Mouse (Mus musculus): ENCODE results near the gene Pih1d2.
A peak's percentile ranks its signal among the peaks of the same experiment; 100 is the strongest.

Pih1d2 gene

GRCm38 (mm10) chr9:50616766-50617603, at the start of gene Pih1d2, which contains the start of gene Nkapd1:
TSS of gene Pih1d2 (plus strand) at chr9:50617321.
TSS of gene Nkapd1 (minus strand) at chr9:50617464.
- peak; percentile 87 for DNase-seq (ENCODE audit: low read depth, low spot score)

- no peak for DNase-seq (ENCODE audit: low read depth, low spot score)
Measured at GRCm38 (mm10) chr9:50567372-50567771, 49.7 kb upstream of the Pih1d2 start.

- DNase-seq (ENCODE audit: low read depth, low spot score) = no peak
Measured at GRCm38 (mm10) chr9:50567881-50568280, 49.2 kb upstream of the Pih1d2 start.

GRCm38 (mm10) chr9:50569599-50570525, 47.3 kb upstream of the Pih1d2 start:
- DNase-seq (ENCODE audit: low read depth, low spot score) = no peak

- DNase-seq (ENCODE audit: low read depth, low spot score) = no peak
Measured at GRCm38 (mm10) chr9:50580370-50580769, 36.8 kb upstream of the Pih1d2 start.

GRCm38 (mm10) chr9:50585145-50585818, 31.8 kb upstream of the Pih1d2 start:
- DNase-seq (ENCODE audit: low read depth, low spot score) = no peak

- no peak for DNase-seq (ENCODE audit: low read depth, low spot score)
Measured at GRCm38 (mm10) chr9:50586955-50587354, 30.2 kb upstream of the Pih1d2 start.

- no peak for DNase-seq (ENCODE audit: low read depth, low spot score)
Measured at GRCm38 (mm10) chr9:50590856-50591518, 26.1 kb upstream of the Pih1d2 start.

GRCm38 (mm10) chr9:50592955-50593354, 24.2 kb upstream of the Pih1d2 start:
- no peak for DNase-seq (ENCODE audit: low read depth, low spot score)

- no peak for DNase-seq (ENCODE audit: low read depth, low spot score)
Measured at GRCm38 (mm10) chr9:50593544-50593943, 23.6 kb upstream of the Pih1d2 start.

- no peak for DNase-seq (ENCODE audit: low read depth, low spot score)
Measured at GRCm38 (mm10) chr9:50594794-50595417, 22.2 kb upstream of the Pih1d2 start.

GRCm38 (mm10) chr9:50596973-50597372, 20.1 kb upstream of the Pih1d2 start:
- no peak for DNase-seq (ENCODE audit: low read depth, low spot score)

GRCm38 (mm10) chr9:50601536-50601935, 15.6 kb upstream of the Pih1d2 start:
- DNase-seq (ENCODE audit: low read depth, low spot score) = no peak

GRCm38 (mm10) chr9:50602055-50602845, 14.9 kb upstream of the Pih1d2 start:
- no peak for DNase-seq (ENCODE audit: low read depth, low spot score)

- peak; percentile 92 for DNase-seq (ENCODE audit: low read depth, low spot score)
Measured at GRCm38 (mm10) chr9:50603189-50603997, 13.7 kb upstream of the Pih1d2 start, which contains the start of the genes Sdhd and Timm8b. TSS of gene Sdhd (minus strand) at chr9:50603812. TSS of gene Timm8b (plus strand) at chr9:50603910.

- no peak for DNase-seq (ENCODE audit: low read depth, low spot score)
Measured at GRCm38 (mm10) chr9:50603998-50604324, 13.2 kb upstream of the Pih1d2 start.

- DNase-seq (ENCODE audit: low read depth, low spot score) = no peak
Measured at GRCm38 (mm10) chr9:50604338-50604737, 12.8 kb upstream of the Pih1d2 start.

GRCm38 (mm10) chr9:50612115-50612514, 5.0 kb upstream of the Pih1d2 start:
- no peak for DNase-seq (ENCODE audit: low read depth, low spot score)

- no peak for DNase-seq (ENCODE audit: low read depth, low spot score)
Measured at GRCm38 (mm10) chr9:50616161-50616560, 960 bp upstream of the Pih1d2 start.

Measured in c-Kit-negative CD71-positive TER-119-positive erythroid progenitor cells, embryonic 14.5 days (primary cell).